Mouse (Mus musculus) megakaryocyte progenitor cell, adult 5-6 weeks (primary cell): Measurements from ENCODE around the gene Map3k20. TPM values are rescaled to one million over a fixed set of nuclear protein-coding genes. Genes with fewer than 3 reads are reported as not detected.

ENCODE experiments used
- ATAC-seq: replicated peaks from 2 replicates; pipeline ENCODE4 v1.8.0; 2016; ENCODE audit warnings: mild to moderate bottlenecking, moderate TSS enrichment, inconsistent platforms; ENCODE audit not compliant: poor library complexity
- total RNA-seq, 2 experiments: library from RNA; stranded (forward) in 1 of 2; stranded (reverse) in 1 of 2; fragments of 157-497, 149-512 nt in 1 of 2; fragments of 200-1000 nt in 1 of 2; gene quantifications; 2 replicates each; pipeline versions ENCODE4 v1.2.3 to v1.2.4; 2015 to 2017

Map3k20 gene
- total RNA-seq, 2 experiments from 2014 or later: 57.9 to 76.0 TPM

GRCm38 (mm10) chr2:72412266-72412665 lies 126.8 kb downstream of the Map3k20 start:
- no peak for ATAC-seq

GRCm38 (mm10) chr2:72415416-72415815 lies 130.0 kb downstream of the Map3k20 start:
- no peak for ATAC-seq

GRCm38 (mm10) chr2:72416095-72417080 lies 131.0 kb downstream of the Map3k20 start:
- no peak for ATAC-seq

GRCm38 (mm10) chr2:72420561-72420960 lies 135.1 kb downstream of the Map3k20 start:
- ATAC-seq: no peak

GRCm38 (mm10) chr2:72424656-72425055 lies 139.2 kb downstream of the Map3k20 start:
- ATAC-seq: no peak

GRCm38 (mm10) chr2:72426776-72427175 lies 141.3 kb downstream of the Map3k20 start:
- no peak for ATAC-seq

GRCm38 (mm10) chr2:72427288-72427687 lies 141.9 kb downstream of the Map3k20 start:
- no peak for ATAC-seq

GRCm38 (mm10) chr2:72438941-72439533 lies 153.6 kb downstream of the Map3k20 start:
- no peak for ATAC-seq

- ATAC-seq: no peak
Measured at GRCm38 (mm10) chr2:72441010-72441409, 155.6 kb downstream of the Map3k20 start.

- peak; percentile 95 for ATAC-seq
Measured at GRCm38 (mm10) chr2:72442825-72443224, 157.4 kb downstream of the Map3k20 start.

- no peak for ATAC-seq
Measured at GRCm38 (mm10) chr2:72443960-72444359, 158.5 kb downstream of the Map3k20 start.

- ATAC-seq: peak; percentile 40; the same call in 1 of the 2 replicates
Measured at GRCm38 (mm10) chr2:72446106-72446505, 160.7 kb downstream of the Map3k20 start.

GRCm38 (mm10) chr2:72446615-72447014 lies 161.2 kb downstream of the Map3k20 start:
- ATAC-seq: no peak

- no peak for ATAC-seq
Measured at GRCm38 (mm10) chr2:72453563-72453962, 168.1 kb downstream of the Map3k20 start.

GRCm38 (mm10) chr2:72456189-72456588 lies 170.8 kb downstream of the Map3k20 start:
- no peak for ATAC-seq

GRCm38 (mm10) chr2:72464376-72465014 lies 179.1 kb downstream of the Map3k20 start:
- peak; percentile 64 for ATAC-seq

- ATAC-seq: no peak
Measured at GRCm38 (mm10) chr2:72467604-72468003, 182.2 kb downstream of the Map3k20 start.

- ATAC-seq: no peak
Measured at GRCm38 (mm10) chr2:72471415-72472070, 186.1 kb downstream of the Map3k20 start.

GRCm38 (mm10) chr2:72474531-72475287 lies 189.3 kb downstream of the Map3k20 start:
- no peak for ATAC-seq

GRCm38 (mm10) chr2:72475423-72475796 lies 190.0 kb downstream of the Map3k20 start:
- ATAC-seq: no peak
